8 mouse cellular contexts compared by ENCODE assay signal in the genomic region with DNA sequence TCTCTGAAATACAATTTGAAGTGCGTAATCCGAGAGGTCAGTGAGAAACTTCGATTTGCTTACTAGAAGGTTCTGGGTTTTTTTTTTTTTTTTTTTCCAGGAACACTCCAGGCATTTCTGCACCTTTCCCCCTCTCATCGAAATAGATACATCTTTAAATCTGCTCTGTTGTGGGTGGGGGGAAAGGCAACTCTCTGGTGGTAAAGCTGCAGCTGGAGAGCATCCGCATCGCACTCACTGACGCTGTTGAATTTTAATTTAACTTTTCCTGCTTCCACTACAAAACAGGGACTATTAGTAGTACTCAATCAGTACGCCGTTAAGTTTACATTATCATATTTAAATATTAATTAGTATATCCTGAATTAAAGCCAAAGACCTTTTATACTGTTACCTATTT. TPM values are rescaled to one million over a fixed set of nuclear protein-coding genes. Genes with fewer than 3 reads are reported as not detected.
A peak's percentile ranks its signal among the peaks of the same experiment; 100 is the strongest.
DNase-seq lines count a peak whose midpoint lies in the region; ATAC-seq and TF ChIP-seq lines count a peak whose summit lies in the region.

No protein-coding gene starts in this region.

- peak overlapping the region; percentile 66 for H3K4me3 ChIP-seq in kidney, embryonic 14.5 days (ENCODE audit: low read length)
- peak overlapping the region; percentile 77 for H3K4me3 ChIP-seq in bone marrow macrophage, adult 2 months (ENCODE audit: insufficient read depth, low read length)
- peak overlapping the region; percentile 62 for H3K4me3 ChIP-seq in hindbrain, embryonic 11.5 days (ENCODE audit: low read depth, low read length)
- H3K4me3 ChIP-seq in midbrain, embryonic 11.5 days (ENCODE audit: low read depth, low read length) = peak overlapping the region; percentile 65

- no peak for TF ChIP-seq POLR2A in bone marrow macrophage, adult 2 months (IDR thresholded peaks at IDR 0.05; ENCODE audit: borderline replicate concordance, low read depth, low read length)

- H3K27ac ChIP-seq in kidney, embryonic 14.5 days (ENCODE audit: low read depth, low read length) = no peak overlapping the region
- H3K27ac ChIP-seq in bone marrow macrophage, adult 2 months (ENCODE audit: insufficient read depth, low read depth, low read length) = no peak overlapping the region
- H3K27ac ChIP-seq in hindbrain, embryonic 11.5 days (ENCODE audit: low read depth, low read length) = peak overlapping the region; percentile 53; the same call in 1 of the 2 replicates
- H3K27ac ChIP-seq in midbrain, embryonic 11.5 days (ENCODE audit: low read depth, low read length) = 0 out of 2 replicates have a peak overlapping the region, but pooled peaks have one; percentile 25

- no peaks in the 10 kb centered on the region for H3K9me3 ChIP-seq in kidney, embryonic 14.5 days (ENCODE audit: control insufficient read depth, low read length)
- no peaks in the 10 kb centered on the region for H3K9me3 ChIP-seq in hindbrain, embryonic 11.5 days (ENCODE audit: control insufficient read depth, low read length)
- no peaks in the 10 kb centered on the region for H3K9me3 ChIP-seq in midbrain, embryonic 11.5 days (ENCODE audit: control insufficient read depth, low read length)

- no peaks in the 10 kb centered on the region for H3K4me1 ChIP-seq in kidney, embryonic 14.5 days (ENCODE audit: control insufficient read depth, insufficient read depth, low read length)
- peaks cover 4% of the 10 kb centered on the region for H3K4me1 ChIP-seq in bone marrow macrophage, adult 2 months (ENCODE audit: control insufficient read depth, insufficient read depth, low read length)
- 0 out of 2 replicates have a peak, but pooled peaks cover 2% of the 10 kb centered on the region for H3K4me1 ChIP-seq in hindbrain, embryonic 11.5 days (replicated peaks; ENCODE audit: control insufficient read depth, insufficient read depth, low read length)
- H3K4me1 ChIP-seq in midbrain, embryonic 11.5 days (ENCODE audit: control insufficient read depth, insufficient read depth, low read length) = peaks cover 8% of the 10 kb centered on the region

- peak overlapping the region; percentile 69 for H3K9ac ChIP-seq in kidney, embryonic 14.5 days (ENCODE audit: low read depth, low read length)
- H3K9ac ChIP-seq in hindbrain, embryonic 11.5 days (ENCODE audit: low read depth, low read length) = peak overlapping the region; percentile 58
- H3K9ac ChIP-seq in midbrain, embryonic 11.5 days (ENCODE audit: low read length) = peak overlapping the region; percentile 77

- no peak for DNase-seq in kidney, adult 8-10 months
- no peak for DNase-seq in hindbrain, embryonic 11.5 days (ENCODE audit: low spot score)
- DNase-seq in midbrain, embryonic 11.5 days (ENCODE audit: low spot score, missing footprints) = no peak
- no peak for DNase-seq in left cerebral cortex, adult 9 months (ENCODE audit: low spot score in 2 of 2)
- no peak for DNase-seq in layer of hippocampus, postnatal 36 days

- H3K27me3 ChIP-seq in kidney, embryonic 14.5 days (ENCODE audit: control insufficient read depth, insufficient read depth, low read length) = no peaks in the 10 kb centered on the region
- no peaks in the 10 kb centered on the region for H3K27me3 ChIP-seq in hindbrain, embryonic 11.5 days (ENCODE audit: control insufficient read depth, insufficient read depth, low read length)
- H3K27me3 ChIP-seq in midbrain, embryonic 11.5 days (ENCODE audit: control insufficient read depth, insufficient read depth, low read length) = no peaks in the 10 kb centered on the region

- no peak for ATAC-seq in kidney, embryonic 14.5 days (ENCODE audit: low FRiP score, low TSS enrichment)
- ATAC-seq in hindbrain, embryonic 11.5 days (ENCODE audit: low FRiP score) = peak; percentile 12; the same call in 1 of the 2 replicates
- ATAC-seq in midbrain, embryonic 11.5 days (ENCODE audit: low FRiP score) = no peak
- ATAC-seq in frontal cortex, adult (ENCODE audit: low TSS enrichment) = no peak

- H3K4me2 ChIP-seq in kidney, embryonic 14.5 days (replicated peaks; ENCODE audit: low read depth, low read length) = peak overlapping the region; percentile 90
- H3K4me2 ChIP-seq in hindbrain, embryonic 11.5 days (replicated peaks; ENCODE audit: low read depth, low read length) = peak overlapping the region; percentile 81
- H3K4me2 ChIP-seq in midbrain, embryonic 11.5 days = peak overlapping the region; percentile 83

- WGBS in kidney, embryonic 14.5 days = 1% methylated on average over 9 of the region's 9 CpGs
- 4% methylated on average over 9 of the region's 9 CpGs for WGBS in hindbrain, embryonic 11.5 days
- WGBS in midbrain, embryonic 11.5 days = 2% methylated on average over 9 of the region's 9 CpGs

- no peak for TF ChIP-seq CTCF in bone marrow macrophage, adult 2 months (IDR thresholded peaks at IDR 0.05; ENCODE audit: low read depth, low read length)

- no peaks in the 10 kb centered on the region for H3K36me3 ChIP-seq in kidney, embryonic 14.5 days (ENCODE audit: control insufficient read depth, insufficient read depth, low read length)
- no peaks in the 10 kb centered on the region for H3K36me3 ChIP-seq in hindbrain, embryonic 11.5 days (ENCODE audit: control insufficient read depth, insufficient read depth, low read length)
- 0 out of 2 replicates have a peak, but pooled peaks cover 2% of the 10 kb centered on the region for H3K36me3 ChIP-seq in midbrain, embryonic 11.5 days (ENCODE audit: control insufficient read depth, insufficient read depth, low read length)

RNA-seq across cellular contexts. Expression of a gene that starts 0.9 kb away (rescaled TPM):
- polyA plus RNA-seq in kidney, embryonic 14.5 days (2014; fragmentation: Nextera tagmentation; extraction: Ambion mirVana) = 37.4 and 42.3 TPM in 2 replicates
- polyA plus RNA-seq in bone marrow macrophage, adult 2 months (2012; ENCODE audit: insufficient read depth, insufficient read length, missing spikeins) = 3.8 and 7.3 TPM in 2 replicates
- 45.6 and 49.5 TPM in 2 replicates for polyA plus RNA-seq in hindbrain, embryonic 11.5 days (2014; fragmentation: Nextera tagmentation; extraction: Ambion mirVana)
- 48.8 and 57.0 TPM in 2 replicates for polyA plus RNA-seq in midbrain, embryonic 11.5 days (2014; fragmentation: Nextera tagmentation; extraction: Ambion mirVana)
- 1 to 10 TPM; 1.3 to 1.9 TPM for total RNA-seq in layer of hippocampus, postnatal 36 days (2021)

RNA-seq across cellular contexts. Expression of a gene that starts 53.3 kb away (rescaled TPM):
- 48.5 and 48.9 TPM in 2 replicates for polyA plus RNA-seq in kidney, embryonic 14.5 days (2014; fragmentation: Nextera tagmentation; extraction: Ambion mirVana)
- 6.2 and 7.4 TPM in 2 replicates for polyA plus RNA-seq in bone marrow macrophage, adult 2 months (2012; ENCODE audit: insufficient read depth, insufficient read length, missing spikeins)
- 55.5 and 75.3 TPM in 2 replicates for polyA plus RNA-seq in hindbrain, embryonic 11.5 days (2014; fragmentation: Nextera tagmentation; extraction: Ambion mirVana)
- polyA plus RNA-seq in midbrain, embryonic 11.5 days (2014; fragmentation: Nextera tagmentation; extraction: Ambion mirVana) = 61.7 and 64.0 TPM in 2 replicates
- total RNA-seq in layer of hippocampus, postnatal 36 days (2021) = 1 to 10 TPM; 5.8 to 6.8 TPM

Comparison
In these comparisons a context has a peak if more than half of its experiments do, and no peak if none do; other contexts are left out.
1. H3K27ac ChIP-seq: peak in hindbrain, embryonic 11.5 days (single experiment) and midbrain, embryonic 11.5 days (single experiment); none in kidney, embryonic 14.5 days (single experiment) and bone marrow macrophage, adult 2 months (single experiment).
2. Peak in every context shown above with its lines, with median percentiles within 50 percentile points of each other: H3K4me2 ChIP-seq, H3K4me3 ChIP-seq and H3K9ac ChIP-seq.